Comparison of ENCODE assay signal across 9 mouse cellular contexts in the genomic region with DNA sequence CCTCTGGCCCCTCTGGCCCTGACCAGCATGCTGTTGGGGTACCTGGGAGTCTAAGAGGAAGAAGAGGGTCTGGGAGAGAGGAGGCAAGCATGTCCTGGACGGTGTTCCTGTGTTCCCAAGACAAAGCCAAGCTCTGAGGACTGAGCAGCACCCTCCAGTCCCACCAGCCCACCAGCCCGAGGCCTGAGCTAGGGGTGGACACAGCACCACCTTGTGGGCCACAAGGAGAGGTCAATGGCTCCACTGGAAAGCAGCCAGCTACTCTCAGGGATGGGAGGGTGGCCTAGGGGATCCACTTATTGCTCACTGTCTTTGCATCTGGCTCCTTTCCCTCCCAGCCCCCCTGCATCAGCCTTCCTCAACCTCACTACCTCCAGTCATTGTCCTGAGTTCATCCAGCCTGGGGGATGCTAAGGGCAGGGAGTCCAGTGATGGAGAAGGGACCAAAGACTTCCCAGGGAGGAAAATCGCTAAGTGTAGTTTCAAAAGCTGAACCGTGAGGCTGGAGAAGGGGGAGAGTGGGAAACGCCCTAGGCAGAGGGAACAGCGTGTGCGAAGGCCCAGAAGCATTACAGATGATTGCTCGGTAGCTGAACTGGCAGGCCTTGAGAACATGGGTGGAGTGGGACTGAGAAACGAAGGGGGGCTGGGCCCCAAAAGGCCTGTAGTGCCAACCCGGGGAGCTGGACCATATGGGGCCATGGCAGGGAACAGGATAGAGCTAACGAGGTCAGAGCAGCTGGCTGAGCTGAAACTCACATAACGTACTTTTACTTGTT. TPM values are rescaled to one million over a fixed set of nuclear protein-coding genes. Genes with fewer than 3 reads are reported as not detected.
DNase-seq lines count a peak whose midpoint lies in the region; ATAC-seq and TF ChIP-seq lines count a peak whose summit lies in the region.
"Had no signal": no experiment of that assay in that cellular context is flagged by ENCODE, and none has a peak within 500 bp of the region (broad histone marks: within the 10 kb centered on the region; RNA-seq: fewer than 3 reads in every experiment).

No protein-coding gene starts in this region.

- intact Hi-C loops in left cerebral cortex, adult 2 months (cut with DNase I) = no loop called here
- intact Hi-C loops in left cerebral cortex, postnatal 36 days (cut with DNase I) = no loop called here
- intact Hi-C loops in gastrocnemius, postnatal 14 days (cut with DNase I; ENCODE audit: low total_unique reads) = no loop called here

- DNase-seq in left cerebral cortex, adult 2 months (ENCODE audit: extremely low spot score in 1 of 2, low spot score in 2 of 2) = no peak
- DNase-seq in left cerebral cortex, postnatal 36 days (ENCODE audit: low spot score in 2 of 2) = no peak
- DNase-seq in cerebellum, adult 8-10 months = peak; percentile 20
- DNase-seq in gastrocnemius, postnatal 14 days = peak; percentile 61
- DNase-seq in kidney, adult 2 months = peak; percentile 31
- DNase-seq in mesoderm, embryonic 11.5 days (ENCODE audit: low read depth, low spot score) = peak; percentile 74
- no peak for DNase-seq in frontal cortex, postnatal 36 days (ENCODE audit: low spot score in 2 of 2)

- 78% methylated on average over 12 of the region's 12 CpGs for WGBS in kidney, adult 2 months

- ATAC-seq in megakaryocyte-erythroid progenitor cell, adult 5-6 weeks (replicated peaks; ENCODE audit: low FRiP score, low TSS enrichment, poor library complexity, severe bottlenecking) = no peak

- peak; percentile 33 for TF ChIP-seq CTCF in left cerebral cortex, adult 2 months (IDR thresholded peaks at IDR 0.05)
- peak; percentile 64 for TF ChIP-seq CTCF in kidney, adult 2 months (conservative IDR thresholded peaks at IDR 0.05; ENCODE audit: insufficient read depth, insufficient read length, low read depth, low read length)

- no peaks in the 10 kb centered on the region for H3K36me3 ChIP-seq in kidney, adult 2 months (ENCODE audit: control insufficient read depth, insufficient read depth, low read length)

- no peaks in the 10 kb centered on the region; the same call in 1 of the 2 replicates for H3K4me1 ChIP-seq in kidney, adult 2 months (ENCODE audit: control insufficient read depth, insufficient read depth, low read length)

- no peak overlapping the region for H3K27ac ChIP-seq in left cerebral cortex, adult 2 months
- H3K27ac ChIP-seq in kidney, adult 2 months (ENCODE audit: insufficient read depth, low read depth, low read length) = no peak overlapping the region

- no peaks in the 10 kb centered on the region for H3K27me3 ChIP-seq in kidney, adult 2 months (replicated peaks; ENCODE audit: control insufficient read depth, insufficient read depth, low read length)

- no peak for TF ChIP-seq POLR2A in kidney, adult 2 months (IDR thresholded peaks at IDR 0.05; ENCODE audit: low read depth, low read length)

- no peak overlapping the region for H3K4me3 ChIP-seq in left cerebral cortex, adult 2 months
- H3K4me3 ChIP-seq in kidney, adult 2 months (ENCODE audit: insufficient read depth, low read depth, low read length) = no peak overlapping the region

RNA-seq across cellular contexts. Expression of gene Cdcp2, which starts 24.7 kb away (rescaled TPM):
- total RNA-seq in left cerebral cortex, adult 2 months (2021) = not detected
- not detected for total RNA-seq in left cerebral cortex, postnatal 36 days (2021)
- total RNA-seq in gastrocnemius, postnatal 14 days (2021) = not detected
- 0.05 TPM in 1 of 2 replicates, not detected in the other for polyA plus RNA-seq in kidney, adult 2 months (2012; rRNA removed)
- not detected in 2 replicates for total RNA-seq in megakaryocyte-erythroid progenitor cell, adult 5-6 weeks (2014; fragmentation: Nextera tagmentation)
- total RNA-seq in megakaryocyte-erythroid progenitor cell, adult 5-6 weeks (2017) = not detected in 2 replicates
- polyA plus RNA-seq: intestine, embryonic 14.5 days had no signal

RNA-seq across cellular contexts. Expression of gene Cyb5rl, which starts 54.6 kb away (rescaled TPM):
- total RNA-seq in left cerebral cortex, adult 2 months (2021) = 1 to 10 TPM; 7.4 to 8.8 TPM
- 1 to 10 TPM; 4.7 to 7.4 TPM for total RNA-seq in left cerebral cortex, postnatal 36 days (2021)
- 10 to 100 TPM; 16.2 to 17.1 TPM for total RNA-seq in gastrocnemius, postnatal 14 days (2021)
- polyA plus RNA-seq in kidney, adult 2 months (2012; rRNA removed) = 19.0 and 21.7 TPM in 2 replicates
- 8.1 and 11.5 TPM in 2 replicates for total RNA-seq in megakaryocyte-erythroid progenitor cell, adult 5-6 weeks (2014; fragmentation: Nextera tagmentation)
- 6.6 and 12.8 TPM in 2 replicates for total RNA-seq in megakaryocyte-erythroid progenitor cell, adult 5-6 weeks (2017)

RNA-seq across cellular contexts. Expression of gene Mrpl37, which starts 54.7 kb away (rescaled TPM):
- total RNA-seq in left cerebral cortex, adult 2 months (2021) = 10 to 100 TPM; 56.3 to 64.9 TPM
- 10 to 100 TPM; 56.1 to 58.9 TPM for total RNA-seq in left cerebral cortex, postnatal 36 days (2021)
- total RNA-seq in gastrocnemius, postnatal 14 days (2021) = 10 to 100 TPM; 75.8 to 84.3 TPM
- polyA plus RNA-seq in kidney, adult 2 months (2012; rRNA removed) = 111 and 118 TPM in 2 replicates
- total RNA-seq in megakaryocyte-erythroid progenitor cell, adult 5-6 weeks (2014; fragmentation: Nextera tagmentation) = 104 and 107 TPM in 2 replicates
- 61.0 and 78.5 TPM in 2 replicates for total RNA-seq in megakaryocyte-erythroid progenitor cell, adult 5-6 weeks (2017)

RNA-seq across cellular contexts. Expression of gene Tmem59, which starts 56.8 kb away (rescaled TPM):
- total RNA-seq in left cerebral cortex, adult 2 months (2021) = 100 to 1,000 TPM; 217 to 233 TPM
- 100 to 1,000 TPM; 192 to 236 TPM for total RNA-seq in left cerebral cortex, postnatal 36 days (2021)
- 10 to 100 TPM; 89.6 to 98.8 TPM for total RNA-seq in gastrocnemius, postnatal 14 days (2021)
- 447 and 474 TPM in 2 replicates for polyA plus RNA-seq in kidney, adult 2 months (2012; rRNA removed)
- 75.0 and 79.1 TPM in 2 replicates for total RNA-seq in megakaryocyte-erythroid progenitor cell, adult 5-6 weeks (2014; fragmentation: Nextera tagmentation)
- total RNA-seq in megakaryocyte-erythroid progenitor cell, adult 5-6 weeks (2017) = 66.1 and 102 TPM in 2 replicates

RNA-seq across cellular contexts. Expression of gene Tceanc2, which starts 57.6 kb away (rescaled TPM):
- total RNA-seq in left cerebral cortex, adult 2 months (2021) = 10 to 100 TPM; 13.9 to 16.1 TPM
- 10 to 100 TPM; 15.0 to 20.8 TPM for total RNA-seq in left cerebral cortex, postnatal 36 days (2021)
- 10 to 100 TPM; 11.6 to 14.1 TPM for total RNA-seq in gastrocnemius, postnatal 14 days (2021)
- polyA plus RNA-seq in kidney, adult 2 months (2012; rRNA removed) = 8.9 and 10.0 TPM in 2 replicates
- 7.1 and 18.4 TPM in 2 replicates for total RNA-seq in megakaryocyte-erythroid progenitor cell, adult 5-6 weeks (2014; fragmentation: Nextera tagmentation)
- total RNA-seq in megakaryocyte-erythroid progenitor cell, adult 5-6 weeks (2017) = 20.2 and 23.5 TPM in 2 replicates

Comparison
In these comparisons a context has a peak if more than half of its experiments do, and no peak if none do; other contexts are left out.
1. DNase-seq: peak in cerebellum, adult 8-10 months (single experiment), gastrocnemius, postnatal 14 days (single experiment), kidney, adult 2 months (single experiment) and mesoderm, embryonic 11.5 days (single experiment); none in left cerebral cortex, adult 2 months (0 of 2), left cerebral cortex, postnatal 36 days (0 of 2) and frontal cortex, postnatal 36 days (0 of 2).